Mouse (Mus musculus) liver, embryonic 16.5 days (tissue): ENCODE results near the gene Emg1. TPM values are rescaled to one million over a fixed set of nuclear protein-coding genes. Genes with fewer than 3 reads are reported as not detected.
A peak's percentile ranks its signal among the peaks of the same experiment; 100 is the strongest.

Experiments
- ATAC-seq: fragments of 200-750 bp; cut with Nextera tagmentation; 2 replicates; pipeline ENCODE4 v1.8.0; 2017; ENCODE audit warnings: low read depth, mild to moderate bottlenecking, moderate number of reproducible peaks, moderate library complexity
- H3K27ac ChIP-seq: fragments of 300-500 bp; sonication (generic); 2 replicates; pipeline ENCODE4 v1.5.1; 2014; ENCODE audit warnings: mild to moderate bottlenecking, low read length
- H3K27me3 ChIP-seq: fragments of 300-500 bp; sonication (generic); 2 replicates; pipeline ENCODE4 v1.6.1; 2014; ENCODE audit warnings: low read depth, low read length, mixed read lengths; ENCODE audit not compliant: control insufficient read depth, insufficient read depth
- H3K36me3 ChIP-seq: fragments of 300-500 bp; sonication (generic); 2 replicates; pipeline ENCODE4 v1.6.1; 2014; ENCODE audit warnings: mild to moderate bottlenecking; ENCODE audit not compliant: control insufficient read depth, insufficient read depth
- H3K4me1 ChIP-seq: fragments of 300-500 bp; sonication (generic); 2 replicates; pipeline ENCODE4 v1.6.1; 2014; ENCODE audit warnings: low read depth, low read length, mixed read lengths; ENCODE audit not compliant: control insufficient read depth
- H3K4me2 ChIP-seq: fragments of 300-500 bp; sonication (generic); 2 replicates; pipeline ENCODE4 v1.6.1; 2014; ENCODE audit warnings: low read depth, low read length, mixed read lengths
- H3K4me3 ChIP-seq: fragments of 300-500 bp; sonication (generic); 2 replicates; pipeline ENCODE4 v1.5.1; 2014; ENCODE audit warnings: low read depth, mild to moderate bottlenecking, low read length
- H3K9ac ChIP-seq: fragments of 300-500 bp; sonication (generic); 2 replicates; pipeline ENCODE4 v1.6.1; 2014; ENCODE audit warnings: low read depth, low read length
- H3K9me3 ChIP-seq: fragments of 300-500 bp; sonication (generic); replicated peaks from 2 replicates; pipeline ENCODE4 v1.6.1; 2016; ENCODE audit warnings: low read length; ENCODE audit not compliant: control insufficient read depth
- WGBS: fragments of 180-500 bp; shearing (Covaris S2); extraction: QIAGEN DNeasy Blood & Tissue Kit; methylation state at CpG from one replicate; pipeline ENCODE4 v1.1.7; 2014; ENCODE audit not compliant: insufficient replicate concordance; 5-methylcytosine and 5-hydroxymethylcytosine counted together
- polyA plus RNA-seq: library from polyadenylated mRNA; unstranded; fragments of >200 nt; fragmentation: Nextera tagmentation; extraction: Ambion mirVana; gene quantifications from 2 replicates; pipeline ENCODE4 v1.2.1, GENCODE M21; 2015

The Emg1 gene
- polyA plus RNA-seq, 1 experiment from 2014 or later: 105 TPM

DNA sequence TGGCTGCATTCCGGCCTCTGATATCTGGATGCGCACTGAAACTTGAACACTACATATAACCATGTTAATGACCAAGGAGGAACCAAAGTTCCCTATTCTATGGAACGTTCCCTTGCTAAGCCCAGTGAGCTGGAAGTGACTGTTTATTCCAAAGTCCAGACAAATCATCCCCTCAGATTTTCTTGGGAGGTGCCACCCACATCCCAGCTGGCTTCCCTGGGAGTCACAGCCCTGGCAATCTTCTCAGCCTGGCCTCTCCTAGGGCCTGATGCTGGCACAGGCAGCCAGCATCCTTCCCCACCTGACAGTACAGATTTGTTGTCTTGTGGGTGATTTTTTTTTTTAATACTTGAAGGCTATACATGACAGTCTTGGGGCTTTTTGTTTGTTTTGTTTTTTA lies 32.5 kb downstream of the Emg1 start:
- H3K9ac ChIP-seq: no peak overlapping the region
- WGBS: 88% methylated on average over 3 of the region's 3 CpGs
- peaks cover 4% of the 10 kb centered on the region for H3K36me3 ChIP-seq
- peaks cover 32% of the 10 kb centered on the region for H3K4me1 ChIP-seq
- H3K27ac ChIP-seq: no peak overlapping the region
- ATAC-seq: no peak
- no peaks in the 10 kb centered on the region for H3K27me3 ChIP-seq
- no peaks in the 10 kb centered on the region for H3K9me3 ChIP-seq
- H3K4me2 ChIP-seq: no peak overlapping the region
- H3K4me3 ChIP-seq: no peak overlapping the region

DNA sequence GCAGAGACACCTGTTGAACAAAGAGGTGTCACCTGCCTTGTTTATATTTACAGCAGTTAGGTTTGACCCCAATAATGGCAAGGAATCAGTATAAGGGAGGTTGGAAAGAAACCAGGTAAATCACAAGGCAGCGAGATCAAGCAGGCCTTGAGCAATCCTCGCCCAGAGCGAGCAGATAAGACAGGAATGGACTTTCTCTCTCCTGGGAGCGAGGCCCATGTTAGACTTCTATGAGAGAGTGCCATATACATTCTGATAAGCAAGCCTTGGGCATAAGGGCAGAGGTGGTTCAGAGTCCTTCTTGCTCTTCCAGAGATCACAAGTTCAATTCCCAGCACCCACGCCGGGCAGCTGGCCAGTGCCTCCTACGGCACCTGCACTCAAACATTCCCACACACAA lies 33.2 kb downstream of the Emg1 start:
- WGBS: 71% methylated on average over 7 of the region's 7 CpGs
- ATAC-seq: no peak
- H3K27ac ChIP-seq: no peak overlapping the region

DNA sequence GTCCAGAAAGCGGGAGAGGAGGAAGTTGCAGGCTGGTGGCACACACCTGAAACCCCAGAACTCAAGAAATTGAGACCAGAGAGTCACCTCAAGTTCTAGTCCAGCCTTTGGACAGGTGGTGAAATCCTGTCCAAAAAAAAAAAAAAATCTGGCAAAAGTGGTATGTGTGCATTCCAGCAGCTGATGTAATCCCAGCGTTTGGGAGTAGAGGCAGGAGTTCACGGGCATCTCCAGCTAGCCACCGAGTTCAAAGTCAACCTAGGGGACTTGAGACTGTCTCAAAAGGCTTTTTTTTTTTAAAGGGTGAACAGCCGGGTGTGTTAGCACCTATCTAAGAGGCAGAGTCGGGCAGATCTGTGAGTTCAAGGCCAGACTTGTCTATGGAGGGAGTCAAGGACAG lies 35.8 kb downstream of the Emg1 start:
- Histone ChIP-seq H3K9me3 (no peaks in the 10 kb centered on the region), H3K4me2 (no peak overlapping the region), H3K4me1 (peaks cover 19% of the 10 kb centered on the region), H3K4me3 (no peak overlapping the region), H3K9ac (no peak overlapping the region), H3K27me3 (no peaks in the 10 kb centered on the region), H3K27ac (no peak overlapping the region), H3K36me3 (peaks cover 7% of the 10 kb centered on the region)
- ATAC-seq: no peak; the same call in 1 of the 2 replicates
- 67% methylated on average over 6 of the region's 6 CpGs for WGBS

More for the DNA sequence above, 33.2 kb downstream of the Emg1 start:
- Histone ChIP-seq H3K4me3 (no peak overlapping the region), H3K9ac (no peak overlapping the region), H3K4me1 (peaks cover 27% of the 10 kb centered on the region), H3K9me3 (no peaks in the 10 kb centered on the region), H3K27me3 (no peaks in the 10 kb centered on the region), H3K36me3 (peaks cover 7% of the 10 kb centered on the region), H3K4me2 (no peak overlapping the region)

DNA sequence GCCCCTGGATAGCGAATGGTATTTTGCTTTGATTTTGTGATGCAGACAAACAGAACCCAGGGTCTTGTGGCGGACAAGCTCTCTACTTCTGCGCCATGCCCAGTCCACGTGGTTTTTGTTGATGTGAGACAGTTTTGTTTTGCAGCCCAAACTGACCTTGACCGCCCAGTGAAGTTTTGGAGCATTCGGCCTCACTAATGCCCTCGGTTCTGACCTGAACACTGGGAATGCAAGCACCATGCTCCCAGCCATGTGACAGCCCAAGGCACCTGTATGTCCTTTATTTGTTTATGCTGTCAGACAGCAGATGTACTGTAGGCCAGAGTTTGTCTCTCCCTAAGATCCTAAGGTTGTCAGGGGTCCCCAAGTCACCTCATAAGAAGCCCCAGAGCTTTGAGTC lies 37.4 kb downstream of the Emg1 start:
- no peak for ATAC-seq
- H3K4me2 ChIP-seq: no peak overlapping the region
- H3K27ac ChIP-seq: no peak overlapping the region
- H3K9ac ChIP-seq: no peak overlapping the region
- no peak overlapping the region for H3K4me3 ChIP-seq
- peaks cover 7% of the 10 kb centered on the region for H3K36me3 ChIP-seq
- H3K27me3 ChIP-seq: no peaks in the 10 kb centered on the region
- H3K4me1 ChIP-seq: peaks cover 19% of the 10 kb centered on the region
- WGBS: 89% methylated on average over 7 of the region's 7 CpGs
- no peaks in the 10 kb centered on the region for H3K9me3 ChIP-seq

DNA sequence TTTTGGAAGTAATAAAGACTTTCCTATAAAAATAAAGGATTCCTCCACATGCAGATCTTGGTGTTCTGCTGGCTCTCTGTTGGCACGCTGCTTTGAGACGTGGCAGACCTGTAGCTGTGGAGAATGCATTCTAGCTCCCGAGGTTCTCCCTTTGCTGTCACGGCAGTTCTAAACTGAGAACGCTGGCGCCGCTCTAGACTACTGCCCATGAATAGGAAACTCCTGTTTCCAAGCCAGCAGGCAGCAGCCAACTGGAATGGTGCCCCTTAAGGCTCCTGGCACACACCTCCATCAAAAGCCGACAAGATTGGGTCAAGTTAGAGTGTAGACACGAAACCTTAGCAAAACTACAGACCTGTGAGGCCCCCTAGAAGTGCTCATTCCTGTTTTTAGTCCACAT lies 38.4 kb downstream of the Emg1 start:
- no peak for ATAC-seq
- 80% methylated on average over 9 of the region's 9 CpGs for WGBS
- Histone ChIP-seq H3K4me2 (no peak overlapping the region), H3K4me3 (no peak overlapping the region), H3K36me3 (peaks cover 7% of the 10 kb centered on the region), H3K27ac (no peak overlapping the region), H3K27me3 (no peaks in the 10 kb centered on the region), H3K4me1 (peaks cover 19% of the 10 kb centered on the region), H3K9me3 (no peaks in the 10 kb centered on the region), H3K9ac (no peak overlapping the region)

DNA sequence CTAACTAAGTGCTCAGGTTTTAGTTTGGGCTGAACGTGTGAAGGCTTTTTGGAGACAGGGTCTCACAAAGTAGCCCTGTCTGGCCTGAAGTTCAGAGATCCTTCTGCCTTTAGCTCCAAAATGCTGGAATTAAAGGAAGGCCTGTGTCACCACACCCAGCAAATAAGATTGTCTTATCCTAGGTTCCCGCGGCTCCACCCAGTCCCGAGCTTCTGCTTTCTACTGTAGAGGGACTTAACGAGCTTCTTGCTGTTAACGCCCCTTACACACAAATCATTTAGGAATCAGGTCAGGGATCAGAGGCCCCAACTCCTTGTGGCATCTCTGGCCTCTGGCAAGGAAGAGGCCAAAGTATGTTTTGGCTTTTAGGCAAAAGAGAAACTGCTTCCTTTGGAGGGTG lies 39.9 kb downstream of the Emg1 start:
- peaks cover 7% of the 10 kb centered on the region for H3K36me3 ChIP-seq

DNA sequence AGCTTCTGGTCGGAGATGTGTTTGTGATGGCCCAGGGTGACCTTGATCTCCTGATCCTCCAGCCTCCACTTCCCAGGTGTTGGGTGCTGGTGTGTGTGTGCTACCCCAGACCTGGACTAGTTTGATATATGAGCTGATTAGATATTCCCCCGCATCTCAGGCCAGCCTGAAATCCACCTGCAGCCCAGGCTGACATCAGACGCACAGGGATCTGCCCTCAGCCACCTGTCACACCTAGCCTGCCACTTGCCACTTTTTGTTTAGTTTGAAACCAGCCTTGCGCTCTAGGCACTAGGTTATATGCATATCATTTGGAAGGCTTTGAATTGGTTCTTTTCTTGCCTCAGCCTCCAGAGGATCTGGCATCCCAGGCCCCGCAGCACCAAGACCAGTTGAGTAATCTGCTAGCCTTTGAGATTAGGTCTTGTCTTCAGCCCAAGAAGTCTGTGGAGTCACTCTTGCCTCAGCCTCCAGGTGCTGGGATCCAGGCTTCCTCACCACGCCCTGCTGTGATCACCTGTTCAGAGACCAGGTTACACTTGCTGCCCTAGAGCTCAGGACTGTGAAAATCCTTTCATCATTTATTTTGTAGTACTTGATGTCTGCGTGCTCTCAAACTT lies 41.6 kb downstream of the Emg1 start:
- no peaks in the 10 kb centered on the region for H3K9me3 ChIP-seq
- no peak for ATAC-seq
- H3K27me3 ChIP-seq: no peaks in the 10 kb centered on the region
- H3K36me3 ChIP-seq: peaks cover 7% of the 10 kb centered on the region
- WGBS: 82% methylated on average over 7 of the region's 7 CpGs
- H3K27ac ChIP-seq: no peak overlapping the region
- no peak overlapping the region for H3K4me3 ChIP-seq
- H3K4me1 ChIP-seq: peaks cover 12% of the 10 kb centered on the region
- no peak overlapping the region for H3K9ac ChIP-seq
- H3K4me2 ChIP-seq: no peak overlapping the region

More for the DNA sequence above, 39.9 kb downstream of the Emg1 start:
- Histone ChIP-seq H3K9me3 (no peaks in the 10 kb centered on the region), H3K9ac (no peak overlapping the region), H3K4me1 (peaks cover 15% of the 10 kb centered on the region), H3K27me3 (no peaks in the 10 kb centered on the region), H3K27ac (no peak overlapping the region), H3K4me3 (no peak overlapping the region), H3K4me2 (no peak overlapping the region)
- no peak for ATAC-seq
- 40% methylated on average over 6 of the region's 6 CpGs for WGBS

DNA sequence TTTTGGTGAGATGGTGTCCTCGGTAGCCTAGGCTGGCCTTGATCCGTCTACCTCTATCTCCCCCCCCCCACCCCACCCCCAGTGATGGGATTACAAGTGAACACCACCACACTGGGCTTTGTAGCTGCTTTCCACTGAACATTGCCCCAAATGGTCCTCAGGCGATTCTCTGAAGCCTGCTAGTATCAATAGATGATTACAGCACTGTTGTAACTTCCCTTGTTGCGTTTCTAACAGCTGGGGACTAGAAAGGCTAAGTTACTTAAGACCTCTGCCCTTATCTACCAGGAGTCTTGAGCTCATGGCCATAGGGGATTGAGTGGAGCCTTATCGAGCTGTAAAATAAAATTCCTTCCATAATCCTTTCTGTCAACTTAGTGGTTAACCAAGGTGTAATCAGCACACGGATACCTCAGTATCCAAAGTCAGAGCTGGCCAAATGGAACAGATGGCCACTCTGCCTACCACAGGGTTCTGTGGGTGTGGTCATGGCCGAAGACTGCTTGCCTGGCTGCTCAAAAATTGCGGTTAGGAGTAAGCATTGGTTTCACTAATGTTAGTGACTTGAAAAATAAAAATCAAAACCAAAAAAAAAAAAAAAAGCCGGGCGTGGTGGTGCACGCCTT lies 42.6 kb downstream of the Emg1 start:
- no peaks in the 10 kb centered on the region for H3K27me3 ChIP-seq
- peaks cover 17% of the 10 kb centered on the region for H3K4me1 ChIP-seq
- 65% methylated on average over 11 of the region's 11 CpGs for WGBS
- H3K4me2 ChIP-seq: no peak overlapping the region
- no peak overlapping the region for H3K27ac ChIP-seq
- H3K4me3 ChIP-seq: no peak overlapping the region
- peaks cover 2% of the 10 kb centered on the region for H3K36me3 ChIP-seq
- no peaks in the 10 kb centered on the region for H3K9me3 ChIP-seq
- no peak for ATAC-seq
- H3K9ac ChIP-seq: no peak overlapping the region

DNA sequence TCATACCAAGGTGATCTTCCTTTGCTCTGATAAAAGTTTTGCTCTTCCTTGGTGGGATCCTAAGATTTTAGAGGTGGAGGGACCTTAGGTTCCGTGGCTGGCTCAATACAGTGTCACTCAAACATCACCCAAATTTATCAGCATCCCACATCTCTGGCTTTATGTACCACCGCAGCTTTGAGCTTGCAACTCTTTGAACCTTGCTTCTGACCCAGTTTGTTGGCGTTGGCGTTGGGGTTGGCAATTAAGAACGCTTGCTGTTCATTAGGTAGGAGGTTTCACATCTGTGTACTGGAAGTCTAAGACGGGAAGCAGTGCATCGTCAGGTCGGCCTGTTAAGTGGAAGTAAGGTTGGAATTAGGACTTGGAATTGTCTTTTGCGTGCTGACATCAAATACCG lies 47.0 kb downstream of the Emg1 start:
- 89% methylated on average over 10 of the region's 10 CpGs for WGBS

More for the DNA sequence above, 47.0 kb downstream of the Emg1 start:
- Histone ChIP-seq H3K9ac (no peak overlapping the region), H3K9me3 (no peaks in the 10 kb centered on the region), H3K36me3 (no peaks in the 10 kb centered on the region), H3K27ac (no peak overlapping the region), H3K4me1 (peaks cover 21% of the 10 kb centered on the region), H3K27me3 (no peaks in the 10 kb centered on the region), H3K4me2 (peak overlapping the region; percentile 89), H3K4me3 (peak overlapping the region; percentile 94; the same call in 1 of the 2 replicates)
- no peak for ATAC-seq
